In the genomic region with DNA sequence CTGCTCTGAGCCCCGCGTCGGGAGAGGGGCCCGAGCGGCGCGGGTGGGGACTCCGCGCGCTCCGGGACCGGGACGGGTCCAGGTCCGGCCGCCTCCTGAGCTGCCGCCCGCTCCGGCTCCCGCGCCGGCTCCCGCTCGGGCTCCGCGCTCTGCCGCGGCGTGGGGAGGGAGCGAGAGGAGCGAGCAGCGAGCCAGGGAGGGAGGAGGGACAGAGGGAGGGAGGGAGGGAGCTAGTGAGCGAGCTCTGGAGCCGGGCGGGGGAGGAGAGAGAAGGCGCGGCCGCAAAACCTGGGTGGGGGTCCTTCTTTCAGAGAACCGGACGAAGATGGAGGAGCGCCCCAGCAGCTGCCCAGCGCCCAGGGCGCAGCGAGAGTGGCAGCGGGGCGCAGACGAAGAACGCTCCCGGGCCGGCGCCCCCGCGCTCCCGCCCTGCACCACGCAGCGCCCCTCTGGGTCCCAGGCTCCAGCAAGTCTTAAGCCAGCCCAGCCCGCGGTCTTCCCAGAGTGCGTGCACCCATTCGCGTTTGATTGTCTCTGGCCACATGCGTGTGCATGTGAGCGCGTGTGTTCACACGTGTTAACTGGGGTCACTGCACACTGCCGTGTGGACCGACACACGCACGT, we compare ENCODE assay signal across 7 mouse cellular contexts.
DNase-seq lines count a peak whose midpoint lies in the region; ATAC-seq and TF ChIP-seq lines count a peak whose summit lies in the region.

No protein-coding gene starts in this region.

- no peak overlapping the region; the same call in 1 of the 2 replicates for H3K27ac ChIP-seq in embryonic facial prominence, embryonic 14.5 days (replicated peaks; ENCODE audit: low read depth, low read length)
- no peak overlapping the region for H3K27ac ChIP-seq in heart, embryonic 16.5 days (ENCODE audit: low read length)
- H3K27ac ChIP-seq in layer of hippocampus, adult 2 months = peak overlapping the region; percentile 99
- H3K27ac ChIP-seq in lung, embryonic 15.5 days = no peak overlapping the region

- WGBS in embryonic facial prominence, embryonic 14.5 days = under 1% methylated on average over 39 of the region's 68 CpGs
- WGBS in heart, embryonic 16.5 days = under 1% methylated on average over 59 of the region's 68 CpGs
- under 1% methylated on average over 46 of the region's 68 CpGs for WGBS in lung, embryonic 15.5 days

- no peak for TF ChIP-seq CTCF in layer of hippocampus, adult 2 months (conservative IDR thresholded peaks at IDR 0.05)

- peak; percentile 69 for ATAC-seq in embryonic facial prominence, embryonic 14.5 days (ENCODE audit: low read depth)
- peak; percentile 50 for ATAC-seq in heart, embryonic 16.5 days (replicated peaks; ENCODE audit: extremely low read depth, insufficient read depth, low FRiP score)
- ATAC-seq in lung, embryonic 15.5 days (ENCODE audit: borderline replicate concordance, extremely low read depth, low FRiP score, low TSS enrichment) = peak; percentile 56; the same call in 1 of the 2 replicates

- H3K36me3 ChIP-seq in embryonic facial prominence, embryonic 14.5 days (ENCODE audit: control insufficient read depth, insufficient read depth, low read length) = no peaks in the 10 kb centered on the region
- no peaks in the 10 kb centered on the region for H3K36me3 ChIP-seq in heart, embryonic 16.5 days (ENCODE audit: control insufficient read depth, insufficient read depth)
- H3K36me3 ChIP-seq in lung, embryonic 15.5 days = no peaks in the 10 kb centered on the region

- H3K9ac ChIP-seq in embryonic facial prominence, embryonic 14.5 days (ENCODE audit: low read depth, low read length) = peak overlapping the region; percentile 83
- peak overlapping the region; percentile 76 for H3K9ac ChIP-seq in heart, embryonic 16.5 days (ENCODE audit: low read length)
- H3K9ac ChIP-seq in lung, embryonic 15.5 days = peak overlapping the region; percentile 49

- H3K27me3 ChIP-seq in embryonic facial prominence, embryonic 14.5 days (replicated peaks; ENCODE audit: control insufficient read depth, insufficient read depth, low read length) = peaks cover 44% of the 10 kb centered on the region
- H3K27me3 ChIP-seq in heart, embryonic 16.5 days (ENCODE audit: control insufficient read depth, insufficient read depth, low read length) = peaks cover 49% of the 10 kb centered on the region
- H3K27me3 ChIP-seq in lung, embryonic 15.5 days = peaks cover 69% of the 10 kb centered on the region

- DNase-seq in Muller cell, postnatal 12 days (ENCODE audit: inconsistent ontology term) = peak; percentile 81
- peak; percentile 65 for DNase-seq in adrenal gland, postnatal 25 days
- peak; percentile 87 for DNase-seq in embryonic facial prominence, embryonic 14.5 days (ENCODE audit: low spot score)
- peak in 1 of 2 experiments; percentile 62 for DNase-seq in layer of hippocampus, adult 2 months (ENCODE audit: low spot score in 2 of 2)
- DNase-seq in right cerebral cortex, postnatal 4 days = peak; percentile 78

- no peaks in the 10 kb centered on the region for H3K9me3 ChIP-seq in embryonic facial prominence, embryonic 14.5 days (ENCODE audit: control insufficient read depth, low read length)
- no peaks in the 10 kb centered on the region for H3K9me3 ChIP-seq in heart, embryonic 16.5 days (replicated peaks; ENCODE audit: control insufficient read depth, low read length)
- no peaks in the 10 kb centered on the region for H3K9me3 ChIP-seq in lung, embryonic 15.5 days

- H3K4me2 ChIP-seq in embryonic facial prominence, embryonic 14.5 days (ENCODE audit: low read depth, low read length) = peak overlapping the region; percentile 98
- peak overlapping the region; percentile 94 for H3K4me2 ChIP-seq in heart, embryonic 16.5 days (ENCODE audit: low read depth, low read length)
- peak overlapping the region; percentile 96 for H3K4me2 ChIP-seq in lung, embryonic 15.5 days

- H3K4me3 ChIP-seq in embryonic facial prominence, embryonic 14.5 days (ENCODE audit: low read depth, low read length) = peak overlapping the region; percentile 72
- H3K4me3 ChIP-seq in heart, embryonic 16.5 days (ENCODE audit: low read length) = peak overlapping the region; percentile 64
- H3K4me3 ChIP-seq in layer of hippocampus, adult 2 months = peak overlapping the region; percentile 84
- peak overlapping the region; percentile 60 for H3K4me3 ChIP-seq in lung, embryonic 15.5 days

- no peaks in the 10 kb centered on the region for H3K4me1 ChIP-seq in embryonic facial prominence, embryonic 14.5 days (ENCODE audit: control insufficient read depth, insufficient read depth, low read length)
- H3K4me1 ChIP-seq in heart, embryonic 16.5 days (ENCODE audit: control insufficient read depth, insufficient read depth, low read length) = peaks cover 12% of the 10 kb centered on the region; the same call in 1 of the 2 replicates
- H3K4me1 ChIP-seq in lung, embryonic 15.5 days = peaks cover 31% of the 10 kb centered on the region
